Mouse (Mus musculus): ENCODE results near the gene Prrt4. TPM values are rescaled to one million over a fixed set of nuclear protein-coding genes. Genes with fewer than 3 reads are reported as not detected.

Prrt4 gene
- polyA plus RNA-seq, 1 experiment, result 0.52 TPM

- Histone ChIP-seq H3K36me3 (ENCODE audit: control insufficient read depth, insufficient read depth, low read length, poor library complexity, severe bottlenecking) (no peaks in the 10 kb centered on the region), H3K4me1 (ENCODE audit: control insufficient read depth, insufficient read depth, low read length) (no peaks in the 10 kb centered on the region), H3K9ac (ENCODE audit: low read depth, poor library complexity, severe bottlenecking) (no peak overlapping the region), H3K27ac (ENCODE audit: insufficient read depth, low read length) (no peak overlapping the region), H3K9me3 (replicated peaks; ENCODE audit: control insufficient read depth, insufficient read depth, low read length, poor library complexity, severe bottlenecking) (no peaks in the 10 kb centered on the region), H3K27me3 (ENCODE audit: control insufficient read depth, insufficient read depth, low read length, poor library complexity, severe bottlenecking) (no peaks in the 10 kb centered on the region), H3K4me3 (ENCODE audit: low read depth, low read length) (no peak overlapping the region)
- TF ChIP-seq POLR2A (IDR thresholded peaks at IDR 0.05; ENCODE audit: insufficient read depth, low read length), result no peak
These were observed 5.0 kb downstream of the Prrt4 start for GRCm38 (mm10) chr6:29174368-29174767.

GRCm38 (mm10) chr6:29170952-29171388, 8.4 kb downstream of the Prrt4 start:
- peak overlapping the region; percentile 64 for H3K9ac ChIP-seq (ENCODE audit: low read depth, poor library complexity, severe bottlenecking)
- no peak overlapping the region for H3K27ac ChIP-seq (ENCODE audit: insufficient read depth, low read length)
- peak overlapping the region; percentile 64 for H3K4me3 ChIP-seq (ENCODE audit: low read depth, low read length)
- TF ChIP-seq CTCF (IDR thresholded peaks at IDR 0.05; ENCODE audit: low read depth, low read length) (peak; percentile 76), EP300 (IDR thresholded peaks at IDR 0.05; ENCODE audit: insufficient read depth, low read depth, low read length) (no peak)
- H3K4me1 ChIP-seq (ENCODE audit: control insufficient read depth, insufficient read depth, low read length), result no peaks in the 10 kb centered on the region
- no peaks in the 10 kb centered on the region; the same call in 1 of the 2 replicates for H3K27me3 ChIP-seq (ENCODE audit: control insufficient read depth, insufficient read depth, low read length, poor library complexity, severe bottlenecking)
- no peaks in the 10 kb centered on the region for H3K9me3 ChIP-seq (replicated peaks; ENCODE audit: control insufficient read depth, insufficient read depth, low read length, poor library complexity, severe bottlenecking)
- no peaks in the 10 kb centered on the region for H3K36me3 ChIP-seq (ENCODE audit: control insufficient read depth, insufficient read depth, low read length, poor library complexity, severe bottlenecking)

GRCm38 (mm10) chr6:29170063-29170921, 9.1 kb downstream of the Prrt4 start:
- H3K36me3 ChIP-seq (ENCODE audit: control insufficient read depth, insufficient read depth, low read length, poor library complexity, severe bottlenecking), result no peaks in the 10 kb centered on the region
- no peak overlapping the region for H3K27ac ChIP-seq (ENCODE audit: insufficient read depth, low read length)
- no peaks in the 10 kb centered on the region; the same call in 1 of the 2 replicates for H3K27me3 ChIP-seq (ENCODE audit: control insufficient read depth, insufficient read depth, low read length, poor library complexity, severe bottlenecking)

GRCm38 (mm10) chr6:29169675-29170062, 9.7 kb downstream of the Prrt4 start:
- Histone ChIP-seq H3K9ac (ENCODE audit: low read depth, poor library complexity, severe bottlenecking) (peak overlapping the region; percentile 64), H3K36me3 (ENCODE audit: control insufficient read depth, insufficient read depth, low read length, poor library complexity, severe bottlenecking) (no peaks in the 10 kb centered on the region), H3K27ac (ENCODE audit: insufficient read depth, low read length) (no peak overlapping the region), H3K27me3 (ENCODE audit: control insufficient read depth, insufficient read depth, low read length, poor library complexity, severe bottlenecking) (no peaks in the 10 kb centered on the region; the same call in 1 of the 2 replicates), H3K9me3 (replicated peaks; ENCODE audit: control insufficient read depth, insufficient read depth, low read length, poor library complexity, severe bottlenecking) (no peaks in the 10 kb centered on the region), H3K4me3 (ENCODE audit: low read depth, low read length) (peak overlapping the region; percentile 64), H3K4me1 (ENCODE audit: control insufficient read depth, insufficient read depth, low read length) (no peaks in the 10 kb centered on the region)
- TF ChIP-seq EP300 (IDR thresholded peaks at IDR 0.05; ENCODE audit: insufficient read depth, low read depth, low read length), result no peak
- no peak for TF ChIP-seq CTCF (IDR thresholded peaks at IDR 0.05; ENCODE audit: low read depth, low read length)
- no peak for TF ChIP-seq POLR2A (IDR thresholded peaks at IDR 0.05; ENCODE audit: insufficient read depth, low read length)

More at GRCm38 (mm10) chr6:29170063-29170921, 9.1 kb downstream of the Prrt4 start:
- Histone ChIP-seq H3K9ac (ENCODE audit: low read depth, poor library complexity, severe bottlenecking) (peak overlapping the region; percentile 64), H3K9me3 (replicated peaks; ENCODE audit: control insufficient read depth, insufficient read depth, low read length, poor library complexity, severe bottlenecking) (no peaks in the 10 kb centered on the region), H3K4me3 (ENCODE audit: low read depth, low read length) (peak overlapping the region; percentile 64), H3K4me1 (ENCODE audit: control insufficient read depth, insufficient read depth, low read length) (no peaks in the 10 kb centered on the region)
- no peak for TF ChIP-seq POLR2A (IDR thresholded peaks at IDR 0.05; ENCODE audit: insufficient read depth, low read length)

- Histone ChIP-seq H3K36me3 (ENCODE audit: control insufficient read depth, insufficient read depth, low read length, poor library complexity, severe bottlenecking) (no peaks in the 10 kb centered on the region), H3K9ac (ENCODE audit: low read depth, poor library complexity, severe bottlenecking) (no peak overlapping the region), H3K9me3 (replicated peaks; ENCODE audit: control insufficient read depth, insufficient read depth, low read length, poor library complexity, severe bottlenecking) (no peaks in the 10 kb centered on the region), H3K4me3 (ENCODE audit: low read depth, low read length) (no peak overlapping the region), H3K4me1 (ENCODE audit: control insufficient read depth, insufficient read depth, low read length) (no peaks in the 10 kb centered on the region), H3K27ac (ENCODE audit: insufficient read depth, low read length) (no peak overlapping the region), H3K27me3 (ENCODE audit: control insufficient read depth, insufficient read depth, low read length, poor library complexity, severe bottlenecking) (no peaks in the 10 kb centered on the region; the same call in 1 of the 2 replicates)
- TF ChIP-seq CTCF (IDR thresholded peaks at IDR 0.05; ENCODE audit: low read depth, low read length) (no peak), EP300 (IDR thresholded peaks at IDR 0.05; ENCODE audit: insufficient read depth, low read depth, low read length) (no peak), POLR2A (IDR thresholded peaks at IDR 0.05; ENCODE audit: insufficient read depth, low read length) (no peak)
These were observed 10.5 kb downstream of the Prrt4 start for GRCm38 (mm10) chr6:29168871-29169270.

GRCm38 (mm10) chr6:29166196-29166595, 13.2 kb downstream of the Prrt4 start:
- no peak overlapping the region for H3K4me3 ChIP-seq (ENCODE audit: low read depth, low read length)
- no peak for TF ChIP-seq POLR2A (IDR thresholded peaks at IDR 0.05; ENCODE audit: insufficient read depth, low read length)
- TF ChIP-seq CTCF (IDR thresholded peaks at IDR 0.05; ENCODE audit: low read depth, low read length), result no peak
- no peaks in the 10 kb centered on the region for H3K9me3 ChIP-seq (replicated peaks; ENCODE audit: control insufficient read depth, insufficient read depth, low read length, poor library complexity, severe bottlenecking)
- no peaks in the 10 kb centered on the region; the same call in 1 of the 2 replicates for H3K27me3 ChIP-seq (ENCODE audit: control insufficient read depth, insufficient read depth, low read length, poor library complexity, severe bottlenecking)
- H3K36me3 ChIP-seq (ENCODE audit: control insufficient read depth, insufficient read depth, low read length, poor library complexity, severe bottlenecking), result no peaks in the 10 kb centered on the region
- no peaks in the 10 kb centered on the region for H3K4me1 ChIP-seq (ENCODE audit: control insufficient read depth, insufficient read depth, low read length)
- H3K9ac ChIP-seq (ENCODE audit: low read depth, poor library complexity, severe bottlenecking), result no peak overlapping the region
- no peak overlapping the region for H3K27ac ChIP-seq (ENCODE audit: insufficient read depth, low read length)
